Mouse (Mus musculus) heart, adult 2 months (tissue): ENCODE measurements around the gene Prpf4.

Experiments used
- CTCF ChIP-seq: fragments of 200-600 bp; IDR thresholded peaks from 2 replicates; pipeline ENCODE4 v1.8.1; 2022; ENCODE audit warnings: antibody characterized with exemption, mild to moderate bottlenecking, moderate library complexity
- EP300 ChIP-seq: fragments of 200-500 bp; IDR thresholded peaks from 2 replicates; pipeline ENCODE4 v1.6.1; 2011; ENCODE audit warnings: low read depth, low read length, control low read depth; ENCODE audit not compliant: insufficient read depth
- POLR2A ChIP-seq: fragments of 200-500 bp; IDR thresholded peaks from 2 replicates; pipeline ENCODE4 v1.6.1; 2011; ENCODE audit warnings: mild to moderate bottlenecking, low read depth, low read length, control low read depth; ENCODE audit not compliant: insufficient read depth

- TF ChIP-seq POLR2A: no peak
- TF ChIP-seq EP300: no peak
- no peak for TF ChIP-seq CTCF
Observed at GRCm38 (mm10) chr4:62431522-62431921, 22.9 kb downstream of the Prpf4 start.
